ENCODE assay signal across 9 mouse cellular contexts in the genomic region with DNA sequence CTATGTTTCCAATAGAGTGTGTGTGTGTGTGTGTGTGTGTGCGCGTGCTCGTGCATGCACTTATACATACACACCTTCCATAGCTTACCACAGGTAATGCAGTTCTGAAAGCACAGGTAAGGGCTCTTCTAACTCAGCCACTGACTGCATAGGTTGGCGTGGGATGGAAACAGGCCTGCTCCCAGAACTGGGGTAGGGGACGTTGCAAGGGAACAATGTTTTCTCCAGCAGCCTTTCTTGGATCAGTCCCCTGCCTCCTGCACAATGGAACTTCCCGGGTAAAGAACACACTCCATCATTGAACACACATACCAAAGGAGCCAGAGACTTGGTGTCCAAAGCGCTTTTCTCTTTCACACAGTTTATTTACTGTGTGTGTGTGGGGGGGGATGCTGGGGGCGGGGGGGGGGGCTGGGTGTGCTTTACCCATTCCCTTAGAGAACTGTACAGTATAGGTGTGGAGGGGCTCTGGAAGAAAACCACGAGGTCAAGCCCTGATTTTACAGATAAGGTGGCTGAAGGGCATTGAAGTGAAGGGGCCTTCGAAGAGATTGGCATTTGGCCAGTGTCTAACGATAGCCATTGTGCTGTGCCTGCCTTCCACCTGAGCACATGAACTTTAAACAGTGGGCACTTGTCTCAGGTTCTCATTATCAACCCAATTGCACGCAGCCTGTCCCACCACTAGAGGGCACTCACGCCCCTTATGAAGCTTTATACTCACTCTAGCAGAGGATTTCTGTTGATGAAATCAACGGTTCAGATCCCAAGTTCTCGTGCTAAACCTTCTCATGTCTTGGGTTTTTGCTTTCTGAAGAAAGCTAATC. TPM values are rescaled to one million over a fixed set of nuclear protein-coding genes. Genes with fewer than 3 reads are reported as not detected.
DNase-seq lines count a peak whose midpoint lies in the region; ATAC-seq lines count a peak whose summit lies in the region.
"Had no signal": no experiment of that assay in that cellular context is flagged by ENCODE, and none has a peak within 500 bp of the region (broad histone marks: within the 10 kb centered on the region; RNA-seq: fewer than 3 reads in every experiment).

No protein-coding gene starts in this region.

- no peaks in the 10 kb centered on the region for H3K9me3 ChIP-seq in hindbrain, embryonic 11.5 days (ENCODE audit: control insufficient read depth, low read length)
- H3K9me3 ChIP-seq in hindbrain, embryonic 13.5 days: no peaks in the 10 kb centered on the region
- H3K9me3 ChIP-seq in embryonic facial prominence, embryonic 14.5 days (ENCODE audit: control insufficient read depth, low read length): no peaks in the 10 kb centered on the region
- H3K9me3 ChIP-seq in stomach, embryonic 15.5 days: no peaks in the 10 kb centered on the region
- H3K9me3 ChIP-seq: embryonic facial prominence, embryonic 12.5 days had no signal

- H3K9ac ChIP-seq in hindbrain, embryonic 11.5 days (ENCODE audit: low read depth, low read length): no peak overlapping the region
- no peak overlapping the region for H3K9ac ChIP-seq in hindbrain, embryonic 13.5 days
- no peak overlapping the region for H3K9ac ChIP-seq in embryonic facial prominence, embryonic 14.5 days (ENCODE audit: low read depth, low read length)
- H3K9ac ChIP-seq in stomach, embryonic 15.5 days: no peak overlapping the region
- H3K9ac ChIP-seq: embryonic facial prominence, embryonic 12.5 days had no signal

- no peaks in the 10 kb centered on the region for H3K36me3 ChIP-seq in hindbrain, embryonic 11.5 days (ENCODE audit: control insufficient read depth, insufficient read depth, low read length)
- no peaks in the 10 kb centered on the region for H3K36me3 ChIP-seq in hindbrain, embryonic 13.5 days
- H3K36me3 ChIP-seq in embryonic facial prominence, embryonic 14.5 days (ENCODE audit: control insufficient read depth, insufficient read depth, low read length): no peaks in the 10 kb centered on the region
- no peaks in the 10 kb centered on the region for H3K36me3 ChIP-seq in stomach, embryonic 15.5 days
- H3K36me3 ChIP-seq: embryonic facial prominence, embryonic 12.5 days had no signal

- H3K4me3 ChIP-seq in hindbrain, embryonic 11.5 days (ENCODE audit: low read depth, low read length): no peak overlapping the region
- no peak overlapping the region for H3K4me3 ChIP-seq in hindbrain, embryonic 13.5 days
- H3K4me3 ChIP-seq in embryonic facial prominence, embryonic 14.5 days (ENCODE audit: low read depth, low read length): no peak overlapping the region
- H3K4me3 ChIP-seq in stomach, embryonic 15.5 days (replicated peaks): no peak overlapping the region
- H3K4me3 ChIP-seq: embryonic facial prominence, embryonic 12.5 days had no signal

- H3K4me1 ChIP-seq in hindbrain, embryonic 11.5 days (replicated peaks; ENCODE audit: control insufficient read depth, insufficient read depth, low read length): no peaks in the 10 kb centered on the region
- 0 out of 2 replicates have a peak, but pooled peaks cover 8% of the 10 kb centered on the region for H3K4me1 ChIP-seq in hindbrain, embryonic 13.5 days (replicated peaks)
- H3K4me1 ChIP-seq in embryonic facial prominence, embryonic 14.5 days (ENCODE audit: control insufficient read depth, insufficient read depth, low read length): no peaks in the 10 kb centered on the region
- no peaks in the 10 kb centered on the region for H3K4me1 ChIP-seq in stomach, embryonic 15.5 days
- H3K4me1 ChIP-seq: embryonic facial prominence, embryonic 12.5 days had no signal

- no peak for ATAC-seq in hindbrain, embryonic 11.5 days (ENCODE audit: low FRiP score)
- ATAC-seq in hindbrain, embryonic 13.5 days (ENCODE audit: low FRiP score): no peak
- ATAC-seq in embryonic facial prominence, embryonic 14.5 days (ENCODE audit: low read depth): no peak
- peak; percentile 39 for ATAC-seq in stomach, embryonic 15.5 days (ENCODE audit: insufficient read depth, low FRiP score, low read depth)

- 46% methylated on average over 15 of the region's 15 CpGs for WGBS in hindbrain, embryonic 11.5 days
- 44% methylated on average over 15 of the region's 15 CpGs for WGBS in hindbrain, embryonic 13.5 days
- WGBS in embryonic facial prominence, embryonic 14.5 days: 42% methylated on average over 15 of the region's 15 CpGs
- WGBS in stomach, embryonic 15.5 days: 36% methylated on average over 15 of the region's 15 CpGs

- H3K27me3 ChIP-seq in hindbrain, embryonic 11.5 days (ENCODE audit: control insufficient read depth, insufficient read depth, low read length): no peaks in the 10 kb centered on the region
- no peaks in the 10 kb centered on the region for H3K27me3 ChIP-seq in hindbrain, embryonic 13.5 days
- H3K27me3 ChIP-seq in embryonic facial prominence, embryonic 14.5 days (replicated peaks; ENCODE audit: control insufficient read depth, insufficient read depth, low read length): no peaks in the 10 kb centered on the region
- no peaks in the 10 kb centered on the region for H3K27me3 ChIP-seq in stomach, embryonic 15.5 days (replicated peaks)
- H3K27me3 ChIP-seq: embryonic facial prominence, embryonic 12.5 days had no signal

- peak; percentile 83 for DNase-seq in hindbrain, embryonic 11.5 days (ENCODE audit: low spot score)
- DNase-seq in adrenal gland, postnatal 14 days: peak; percentile 84
- DNase-seq in embryonic facial prominence, embryonic 14.5 days (ENCODE audit: low spot score): peak; percentile 77
- peak; percentile 78 for DNase-seq in heart, postnatal 4 days
- DNase-seq in layer of hippocampus, postnatal 14 days (ENCODE audit: low spot score in 2 of 2): peak; percentile 59 to 79
- DNase-seq in lung, postnatal 4 days: peak; percentile 65 to 75

- no peak overlapping the region for H3K4me2 ChIP-seq in hindbrain, embryonic 11.5 days (replicated peaks; ENCODE audit: low read depth, low read length)
- no peak overlapping the region for H3K4me2 ChIP-seq in hindbrain, embryonic 13.5 days
- no peak overlapping the region for H3K4me2 ChIP-seq in embryonic facial prominence, embryonic 14.5 days (ENCODE audit: low read depth, low read length)
- no peak overlapping the region for H3K4me2 ChIP-seq in stomach, embryonic 15.5 days
- H3K4me2 ChIP-seq: embryonic facial prominence, embryonic 12.5 days had no signal

- H3K27ac ChIP-seq in hindbrain, embryonic 11.5 days (ENCODE audit: low read depth, low read length): no peak overlapping the region
- no peak overlapping the region for H3K27ac ChIP-seq in hindbrain, embryonic 13.5 days
- no peak overlapping the region for H3K27ac ChIP-seq in embryonic facial prominence, embryonic 14.5 days (replicated peaks; ENCODE audit: low read depth, low read length)
- no peak overlapping the region for H3K27ac ChIP-seq in stomach, embryonic 15.5 days
- H3K27ac ChIP-seq: embryonic facial prominence, embryonic 12.5 days had no signal

RNA-seq across cellular contexts. Expression of gene C2cd4b, which starts 48.0 kb away (rescaled TPM):
- polyA plus RNA-seq in hindbrain, embryonic 11.5 days (2014; fragmentation: Nextera tagmentation; extraction: Ambion mirVana): 0.11 TPM in 1 of 2 replicates, not detected in the other
- 0.35 and 0.49 TPM in 2 replicates for polyA plus RNA-seq in hindbrain, embryonic 13.5 days (2015; fragmentation: Nextera tagmentation; extraction: Ambion mirVana)
- total RNA-seq in adrenal gland, postnatal 14 days (2021): 0.45 and 0.78 TPM in 2 replicates
- 0.38 and 1.0 TPM in 2 replicates for polyA plus RNA-seq in embryonic facial prominence, embryonic 14.5 days (2014; fragmentation: Nextera tagmentation; extraction: Ambion mirVana)
- 1 to 10 TPM in 1 of 2 experiments, under 1 TPM in 1; 0.92 to 1.4 TPM for total RNA-seq in heart, postnatal 4 days (2021)
- total RNA-seq in layer of hippocampus, postnatal 14 days (2021): 1 to 10 TPM; 5.4 to 7.1 TPM
- 1.7 and 2.0 TPM in 2 replicates for polyA plus RNA-seq in stomach, embryonic 15.5 days (2015; fragmentation: Nextera tagmentation; extraction: Ambion mirVana)
